Mouse (Mus musculus): ENCODE data around the gene Abo. TPM values are rescaled to one million over a fixed set of nuclear protein-coding genes. Genes with fewer than 3 reads are reported as not detected.
A peak's percentile ranks its signal among the peaks of the same experiment; 100 is the strongest.

The Abo gene
- polyA plus RNA-seq, 1 experiment from 2014 or later = not detected

DNA sequence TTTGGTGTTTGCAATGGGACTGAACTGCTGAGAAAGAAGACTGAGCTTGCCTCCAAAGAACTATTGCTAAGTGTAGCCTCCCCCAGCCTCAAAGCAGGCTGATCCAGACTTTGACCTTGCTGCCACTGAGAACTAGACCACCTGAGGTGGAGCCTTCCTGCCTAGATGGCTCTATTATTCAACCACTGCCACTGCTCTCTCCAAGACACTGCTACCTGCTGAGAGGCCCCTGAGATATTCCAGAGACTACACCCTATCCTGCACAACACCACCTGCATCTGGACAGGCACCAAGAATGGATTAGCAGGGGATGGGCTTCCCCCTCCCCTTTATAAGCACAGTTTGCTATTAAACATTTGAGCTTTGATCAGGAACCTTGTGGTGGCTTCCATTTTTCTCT is 13.8 kb upstream of the Abo start:
- no peak for ATAC-seq (replicated peaks; ENCODE audit: low FRiP score, low read depth)
- Histone ChIP-seq H3K27ac (no peak overlapping the region), H3K27me3 (ENCODE audit: insufficient read depth, low read length) (no peaks in the 10 kb centered on the region), H3K9me3 (replicated peaks; ENCODE audit: low read length) (no peaks in the 10 kb centered on the region), H3K4me2 (ENCODE audit: low read length) (no peak overlapping the region), H3K4me3 (replicated peaks; ENCODE audit: low read depth, low read length) (no peak overlapping the region), H3K9ac (ENCODE audit: low read depth, low read length) (no peak overlapping the region), H3K36me3 (ENCODE audit: insufficient read depth, low read length) (no peaks in the 10 kb centered on the region), H3K4me1 (replicated peaks; ENCODE audit: insufficient read depth, low read length) (no peaks in the 10 kb centered on the region)
- TF ChIP-seq CTCF (IDR thresholded peaks at IDR 0.05; ENCODE audit: low read depth) = no peak
- DNase-seq (ENCODE audit: low spot score) = no peak

DNA sequence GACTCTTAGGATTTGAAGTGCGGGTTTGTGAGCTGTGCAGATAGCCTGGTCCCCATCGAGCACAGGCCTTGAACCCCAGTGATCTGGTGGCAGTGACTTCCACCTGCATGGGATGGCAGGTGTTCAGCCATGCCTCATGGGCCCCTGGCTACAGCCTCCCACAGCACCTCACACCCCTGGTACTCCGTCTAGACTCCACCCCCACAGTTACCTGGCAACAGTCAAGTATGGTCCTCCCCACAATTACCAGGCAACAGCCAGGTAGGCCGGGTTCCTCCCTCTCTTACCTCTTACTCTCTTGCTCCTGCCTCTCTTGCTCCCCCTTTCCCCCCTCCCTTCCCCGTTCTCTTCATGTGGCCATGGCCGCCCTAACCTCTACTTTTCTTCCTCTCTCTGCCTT is 5.9 kb upstream of the Abo start:
- ATAC-seq (replicated peaks; ENCODE audit: low FRiP score, low read depth) (no peak), DNase-seq (ENCODE audit: low spot score) (no peak)
- Histone ChIP-seq H3K4me1 (replicated peaks; ENCODE audit: insufficient read depth, low read length) (no peaks in the 10 kb centered on the region), H3K4me3 (replicated peaks; ENCODE audit: low read depth, low read length) (no peak overlapping the region), H3K9me3 (replicated peaks; ENCODE audit: low read length) (no peaks in the 10 kb centered on the region), H3K9ac (ENCODE audit: low read depth, low read length) (no peak overlapping the region), H3K4me2 (ENCODE audit: low read length) (no peak overlapping the region), H3K27me3 (ENCODE audit: insufficient read depth, low read length) (no peaks in the 10 kb centered on the region), H3K36me3 (ENCODE audit: insufficient read depth, low read length) (no peaks in the 10 kb centered on the region), H3K27ac (no peak overlapping the region)
- no peak for TF ChIP-seq CTCF (IDR thresholded peaks at IDR 0.05; ENCODE audit: low read depth)
- WGBS = 61% methylated on average over 6 of the region's 6 CpGs

DNA sequence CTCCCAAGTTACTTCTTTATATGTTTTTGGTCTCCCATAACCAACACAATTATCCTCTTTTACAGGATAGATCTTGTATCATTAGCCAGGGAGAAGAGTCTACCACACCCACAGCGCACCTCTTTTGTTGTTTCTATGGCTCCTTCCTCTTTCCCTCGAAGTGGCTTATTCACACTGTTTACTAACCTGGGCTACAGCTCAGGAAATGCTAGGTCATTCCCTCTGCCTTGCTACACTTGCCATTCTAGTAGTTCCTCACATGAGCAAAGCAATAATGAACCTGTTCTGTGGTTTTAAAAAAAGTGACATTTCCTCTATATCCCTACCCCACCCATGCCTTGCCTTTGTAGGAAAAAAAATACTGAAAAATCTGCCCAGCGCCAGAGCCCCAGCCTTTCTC is 1.9 kb downstream of the Abo start:
- Histone ChIP-seq H3K4me1 (replicated peaks; ENCODE audit: insufficient read depth, low read length) (no peaks in the 10 kb centered on the region), H3K4me3 (replicated peaks; ENCODE audit: low read depth, low read length) (no peak overlapping the region), H3K27ac (no peak overlapping the region), H3K9me3 (replicated peaks; ENCODE audit: low read length) (no peaks in the 10 kb centered on the region), H3K36me3 (ENCODE audit: insufficient read depth, low read length) (no peaks in the 10 kb centered on the region), H3K4me2 (ENCODE audit: low read length) (no peak overlapping the region), H3K9ac (ENCODE audit: low read depth, low read length) (no peak overlapping the region), H3K27me3 (ENCODE audit: insufficient read depth, low read length) (no peaks in the 10 kb centered on the region)
- no peak for DNase-seq (ENCODE audit: low spot score)
- ATAC-seq (replicated peaks; ENCODE audit: low FRiP score, low read depth) = no peak
- WGBS = 79% methylated on average over 3 of the region's 3 CpGs
- TF ChIP-seq CTCF (IDR thresholded peaks at IDR 0.05; ENCODE audit: low read depth) = no peak

DNA sequence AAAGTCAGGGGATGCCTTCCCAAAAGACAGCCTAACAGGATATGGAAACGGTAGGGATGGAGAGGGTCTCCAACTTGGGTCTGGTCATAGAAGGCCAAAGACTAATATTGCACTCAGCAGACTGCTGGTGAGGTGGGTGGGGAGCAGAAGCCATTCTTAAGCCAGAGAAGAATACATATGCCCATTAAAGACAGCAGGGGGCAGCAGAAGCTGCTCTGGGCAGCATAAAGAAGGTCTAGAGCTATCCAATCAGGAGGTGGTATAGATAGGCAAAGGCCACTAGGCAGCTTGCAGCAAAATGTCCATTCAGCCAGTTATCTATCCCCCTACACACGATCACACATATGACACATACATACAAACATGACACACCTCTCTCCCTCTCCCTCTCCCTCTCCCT is 17.1 kb downstream of the Abo start:
- Histone ChIP-seq H3K27ac (no peak overlapping the region), H3K4me1 (replicated peaks; ENCODE audit: insufficient read depth, low read length) (no peaks in the 10 kb centered on the region), H3K4me3 (replicated peaks; ENCODE audit: low read depth, low read length) (no peak overlapping the region), H3K9me3 (replicated peaks; ENCODE audit: low read length) (no peaks in the 10 kb centered on the region), H3K9ac (ENCODE audit: low read depth, low read length) (no peak overlapping the region), H3K4me2 (ENCODE audit: low read length) (no peak overlapping the region), H3K36me3 (ENCODE audit: insufficient read depth, low read length) (no peaks in the 10 kb centered on the region), H3K27me3 (ENCODE audit: insufficient read depth, low read length) (no peaks in the 10 kb centered on the region)
- ATAC-seq (replicated peaks; ENCODE audit: low FRiP score, low read depth) (0 out of 2 replicates have a peak, but pooled peaks have one; percentile 43), DNase-seq (ENCODE audit: low spot score) (peak; percentile 66)
- peak; percentile 74 for TF ChIP-seq CTCF (IDR thresholded peaks at IDR 0.05; ENCODE audit: low read depth)
- 70% methylated on average over 2 of the region's 2 CpGs for WGBS

DNA sequence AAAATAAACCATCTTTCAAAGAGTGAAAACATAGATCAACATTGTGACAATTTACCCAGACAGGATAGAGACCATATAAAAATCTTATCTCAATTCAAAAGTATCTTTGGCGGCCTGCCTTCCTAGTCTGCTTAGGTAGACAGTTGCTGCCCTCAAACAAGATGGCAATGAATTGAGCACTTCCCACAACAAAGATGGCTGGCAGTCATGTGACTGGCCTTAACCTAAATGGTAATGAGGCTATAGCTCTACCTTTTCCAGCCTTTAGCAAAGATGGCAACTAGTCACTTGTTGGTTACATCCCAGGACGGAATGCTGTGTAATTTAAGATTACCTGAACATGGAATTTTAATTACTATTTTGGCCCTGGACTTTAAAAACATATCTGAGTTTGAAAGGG is 32.3 kb downstream of the Abo start:
- no peak for TF ChIP-seq CTCF (IDR thresholded peaks at IDR 0.05; ENCODE audit: low read depth)
- Histone ChIP-seq H3K9ac (ENCODE audit: low read depth, low read length) (no peak overlapping the region), H3K4me2 (ENCODE audit: low read length) (no peak overlapping the region), H3K36me3 (ENCODE audit: insufficient read depth, low read length) (no peaks in the 10 kb centered on the region), H3K4me3 (replicated peaks; ENCODE audit: low read depth, low read length) (no peak overlapping the region), H3K27me3 (ENCODE audit: insufficient read depth, low read length) (no peaks in the 10 kb centered on the region), H3K9me3 (replicated peaks; ENCODE audit: low read length) (no peaks in the 10 kb centered on the region), H3K4me1 (replicated peaks; ENCODE audit: insufficient read depth, low read length) (no peaks in the 10 kb centered on the region), H3K27ac (no peak overlapping the region)
- ATAC-seq (replicated peaks; ENCODE audit: low FRiP score, low read depth) (no peak), DNase-seq (ENCODE audit: low spot score) (no peak)
- 88% methylated on average over 2 of the region's 2 CpGs for WGBS

DNA sequence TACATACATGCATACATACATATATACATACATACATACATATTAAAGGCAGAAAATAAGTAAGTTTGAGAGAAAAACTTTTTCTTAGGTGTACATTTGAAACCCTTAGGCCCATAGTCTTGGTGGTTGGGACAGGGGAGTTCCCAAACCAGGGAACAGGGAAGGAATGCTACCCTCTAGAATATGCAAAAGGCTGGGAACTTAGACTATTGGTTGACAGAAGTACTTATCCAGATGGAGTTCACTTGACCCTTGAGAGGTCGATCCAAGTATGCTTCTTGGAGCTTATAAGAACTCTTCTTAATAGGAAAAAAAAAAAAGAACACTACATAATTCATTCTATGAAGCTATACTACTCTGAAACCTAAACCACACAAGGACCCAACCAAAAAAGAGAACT is 36.7 kb downstream of the Abo start:
- H3K4me2 ChIP-seq (ENCODE audit: low read length) = no peak overlapping the region
- H3K4me3 ChIP-seq (replicated peaks; ENCODE audit: low read depth, low read length) = no peak overlapping the region
- H3K4me1 ChIP-seq (replicated peaks; ENCODE audit: insufficient read depth, low read length) = no peaks in the 10 kb centered on the region
- H3K9me3 ChIP-seq (replicated peaks; ENCODE audit: low read length) = no peaks in the 10 kb centered on the region
- no peak overlapping the region for H3K27ac ChIP-seq
- H3K27me3 ChIP-seq (ENCODE audit: insufficient read depth, low read length) = no peaks in the 10 kb centered on the region
- TF ChIP-seq CTCF (IDR thresholded peaks at IDR 0.05; ENCODE audit: low read depth) = no peak
- H3K36me3 ChIP-seq (ENCODE audit: insufficient read depth, low read length) = no peaks in the 10 kb centered on the region
- DNase-seq (ENCODE audit: low spot score) (no peak), ATAC-seq (replicated peaks; ENCODE audit: low FRiP score, low read depth) (no peak)
- no peak overlapping the region for H3K9ac ChIP-seq (ENCODE audit: low read depth, low read length)
- WGBS = 80% methylated on average over 1 of the region's 1 CpGs

DNA sequence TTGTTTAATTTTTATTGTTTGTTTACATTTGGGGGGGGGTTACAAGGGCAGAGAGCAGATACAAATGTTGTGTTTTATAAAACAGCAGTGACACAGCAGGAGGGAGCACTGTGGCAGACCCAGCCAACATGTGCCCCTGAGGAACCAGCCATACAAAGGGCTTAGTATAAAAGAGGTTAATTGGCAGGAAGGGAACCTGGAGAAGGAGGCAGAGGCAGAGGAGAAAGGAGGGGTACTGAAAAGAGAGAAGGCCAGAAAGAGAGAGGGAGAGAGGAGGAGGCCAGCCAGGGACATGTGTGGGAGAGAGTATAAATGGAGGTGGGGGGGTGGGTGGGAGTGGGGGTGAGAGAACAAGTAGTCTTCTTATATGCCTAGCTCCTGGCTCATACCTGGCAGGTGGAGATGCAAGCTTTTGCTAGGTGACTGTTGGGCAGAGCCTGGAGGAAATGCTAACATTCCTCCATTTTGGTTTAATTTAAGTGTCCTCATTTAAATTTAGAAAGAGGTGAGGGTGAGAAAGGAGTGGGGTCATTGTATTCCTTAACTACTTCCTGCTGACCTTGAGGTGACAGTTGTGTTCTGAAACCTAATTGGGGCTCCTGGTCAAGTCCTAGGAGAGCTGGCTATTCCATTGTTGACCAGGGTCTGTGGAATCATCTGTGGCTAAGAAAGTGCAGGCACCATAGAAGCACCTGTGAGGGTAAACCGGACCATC is 37.4 kb downstream of the Abo start:
- H3K27me3 ChIP-seq (ENCODE audit: insufficient read depth, low read length) = no peaks in the 10 kb centered on the region
- no peak for TF ChIP-seq CTCF (IDR thresholded peaks at IDR 0.05; ENCODE audit: low read depth)
- no peaks in the 10 kb centered on the region for H3K9me3 ChIP-seq (replicated peaks; ENCODE audit: low read length)
- H3K36me3 ChIP-seq (ENCODE audit: insufficient read depth, low read length) = no peaks in the 10 kb centered on the region
- no peak for DNase-seq (ENCODE audit: low spot score)
- no peak overlapping the region for H3K4me3 ChIP-seq (replicated peaks; ENCODE audit: low read depth, low read length)
- 93% methylated on average over 1 of the region's 1 CpGs for WGBS
- H3K4me2 ChIP-seq (ENCODE audit: low read length) = no peak overlapping the region
- no peak overlapping the region for H3K27ac ChIP-seq
- H3K9ac ChIP-seq (ENCODE audit: low read depth, low read length) = no peak overlapping the region
- ATAC-seq (replicated peaks; ENCODE audit: low FRiP score, low read depth) = no peak
- no peaks in the 10 kb centered on the region for H3K4me1 ChIP-seq (replicated peaks; ENCODE audit: insufficient read depth, low read length)

Other genes starting within 250 kb of the Abo start
- gene Fam69b, start 236.5 kb downstream of the Abo start, polyA plus RNA-seq (2015; fragmentation: Nextera tagmentation; extraction: Ambion mirVana) = 27.3 and 29.5 TPM in 2 replicates
- not detected in 2 replicates for gene Lcn4, start 193.7 kb downstream of the Abo start, polyA plus RNA-seq (2015; fragmentation: Nextera tagmentation; extraction: Ambion mirVana)
- 19.6 and 21.2 TPM in 2 replicates for gene Surf6, start 37.9 kb upstream of the Abo start, polyA plus RNA-seq (2015; fragmentation: Nextera tagmentation; extraction: Ambion mirVana)
- 38.6 and 42.2 TPM in 2 replicates for gene Med22, start 45.7 kb upstream of the Abo start, polyA plus RNA-seq (2015; fragmentation: Nextera tagmentation; extraction: Ambion mirVana)
- 668 and 686 TPM in 2 replicates for gene Rpl7a, start 45.8 kb upstream of the Abo start, polyA plus RNA-seq (2015; fragmentation: Nextera tagmentation; extraction: Ambion mirVana)
- gene Surf2, start 51.4 kb upstream of the Abo start, polyA plus RNA-seq (2015; fragmentation: Nextera tagmentation; extraction: Ambion mirVana) = 37.2 and 39.4 TPM in 2 replicates
- gene Surf1, start 51.6 kb upstream of the Abo start, polyA plus RNA-seq (2015; fragmentation: Nextera tagmentation; extraction: Ambion mirVana) = 62.5 and 64.1 TPM in 2 replicates
- gene Surf4, start 68.9 kb upstream of the Abo start, polyA plus RNA-seq (2015; fragmentation: Nextera tagmentation; extraction: Ambion mirVana) = 186 and 216 TPM in 2 replicates
- 0.07 and 0.27 TPM in 2 replicates for gene Stkld1, start 69.1 kb upstream of the Abo start, polyA plus RNA-seq (2015; fragmentation: Nextera tagmentation; extraction: Ambion mirVana)
- gene Rexo4, start 99.4 kb upstream of the Abo start, polyA plus RNA-seq (2015; fragmentation: Nextera tagmentation; extraction: Ambion mirVana) = 34.3 TPM in 2 replicates
- 0.04 and 0.13 TPM in 2 replicates for gene Adamts13, start 108.4 kb upstream of the Abo start, polyA plus RNA-seq (2015; fragmentation: Nextera tagmentation; extraction: Ambion mirVana)
- gene Cacfd1, start 144.9 kb upstream of the Abo start, polyA plus RNA-seq (2015; fragmentation: Nextera tagmentation; extraction: Ambion mirVana) = 41.5 and 47.2 TPM in 2 replicates
- 0.49 and 0.51 TPM in 2 replicates for gene Slc2a6, start 163.0 kb upstream of the Abo start, polyA plus RNA-seq (2015; fragmentation: Nextera tagmentation; extraction: Ambion mirVana)
- 0.11 TPM in 1 of 2 replicates, not detected in the other for gene Mymk, start 207.2 kb upstream of the Abo start, polyA plus RNA-seq (2015; fragmentation: Nextera tagmentation; extraction: Ambion mirVana)
- 0.80 and 0.83 TPM in 2 replicates for gene Adamtsl2, start 214.4 kb upstream of the Abo start, polyA plus RNA-seq (2015; fragmentation: Nextera tagmentation; extraction: Ambion mirVana)